Mouse (Mus musculus) lung, adult 2 months (tissue): ENCODE results near the gene Notch3.

Source experiments
- CTCF ChIP-seq: fragments of 200-500 bp; IDR thresholded peaks from 2 replicates; pipeline ENCODE4 v1.5.1; 2011; ENCODE audit warnings: mild to moderate bottlenecking, low read length, control low read depth; ENCODE audit not compliant: insufficient read depth
- POLR2A ChIP-seq: fragments of 200-500 bp; IDR thresholded peaks from 2 replicates; pipeline ENCODE4 v1.6.1; 2011; ENCODE audit warnings: low read depth, mild to moderate bottlenecking, control low read depth, low read length, borderline replicate concordance; ENCODE audit errors: extremely low read depth

- TF ChIP-seq CTCF (no peak), POLR2A (peak; percentile 17; the same call in 1 of the 2 replicates)
Measured at GRCm38 (mm10) chr17:32166687-32167086, at the start of gene Notch3.
